Mouse (Mus musculus) ES-Bruce4 (cell line): Measurements from ENCODE around the gene Emx1. TPM values are rescaled to one million over a fixed set of nuclear protein-coding genes. Genes with fewer than 3 reads are reported as not detected.

Experiments used
- H3K27ac ChIP-seq: 2 replicates; pipeline ENCODE4 v1.5.1; 2012; ENCODE audit warnings: low read length, inconsistent platforms; ENCODE audit not compliant: insufficient read depth
- H3K27me3 ChIP-seq: 2 replicates; pipeline ENCODE4 v1.6.1; 2012; ENCODE audit warnings: mild to moderate bottlenecking, low read length, inconsistent platforms; ENCODE audit not compliant: control insufficient read depth, poor library complexity, insufficient read depth, severe bottlenecking
- H3K36me3 ChIP-seq: 2 replicates; pipeline ENCODE4 v1.6.1; 2012; ENCODE audit warnings: inconsistent platforms, mild to moderate bottlenecking, low read length, moderate library complexity; ENCODE audit not compliant: control insufficient read depth, poor library complexity, insufficient read depth, severe bottlenecking
- H3K4me1 ChIP-seq: one replicate; pipeline ENCODE4 v1.8.1; 2011; ENCODE audit warnings: low read length; ENCODE audit not compliant: control insufficient read depth, insufficient read depth
- H3K4me3 ChIP-seq: 2 replicates; pipeline ENCODE4 v1.5.1; 2011; ENCODE audit warnings: low read depth, mild to moderate bottlenecking, low read length
- H3K9ac ChIP-seq: 2 replicates; pipeline ENCODE4 v1.6.1; 2012; ENCODE audit warnings: low read depth, mild to moderate bottlenecking, inconsistent platforms; ENCODE audit not compliant: poor library complexity, severe bottlenecking
- H3K9me3 ChIP-seq: replicated peaks from 2 replicates; pipeline ENCODE4 v1.6.1; 2012; ENCODE audit warnings: mild to moderate bottlenecking, low read length, inconsistent platforms; ENCODE audit not compliant: control insufficient read depth, poor library complexity, insufficient read depth, severe bottlenecking
- CTCF ChIP-seq: IDR thresholded peaks from one replicate; pipeline ENCODE4 v1.8.1; 2011; ENCODE audit warnings: low read depth, low read length
- EP300 ChIP-seq: IDR thresholded peaks from 2 replicates; pipeline ENCODE4 v1.6.1; 2011; ENCODE audit warnings: low read depth, low read length; ENCODE audit not compliant: insufficient read depth
- POLR2A ChIP-seq: IDR thresholded peaks from one replicate; pipeline ENCODE4 v1.8.1; 2011; ENCODE audit warnings: low read length; ENCODE audit not compliant: insufficient read depth
- polyA plus RNA-seq: library from polyadenylated mRNA; stranded (reverse); fragments of >200 nt; gene quantifications from 2 replicates; pipeline ENCODE4 v1.2.4, GENCODE M21; 2011; ENCODE audit warnings: low read depth; ENCODE audit not compliant: missing spikeins, insufficient read depth, insufficient read length

The Emx1 gene
- polyA plus RNA-seq, 1 experiment, result 1.8 TPM

- Histone ChIP-seq H3K4me3 (peak overlapping the region; percentile 42), H3K27ac (no peak overlapping the region), H3K36me3 (no peaks in the 10 kb centered on the region), H3K9ac (no peak overlapping the region), H3K4me1 (no peaks in the 10 kb centered on the region), H3K9me3 (no peaks in the 10 kb centered on the region), H3K27me3 (peaks cover 16% of the 10 kb centered on the region)
- TF ChIP-seq POLR2A (no peak), EP300 (no peak), CTCF (no peak)
These were observed 6.4 kb downstream of the Emx1 start for GRCm38 (mm10) chr6:85193381-85194318.

DNA sequence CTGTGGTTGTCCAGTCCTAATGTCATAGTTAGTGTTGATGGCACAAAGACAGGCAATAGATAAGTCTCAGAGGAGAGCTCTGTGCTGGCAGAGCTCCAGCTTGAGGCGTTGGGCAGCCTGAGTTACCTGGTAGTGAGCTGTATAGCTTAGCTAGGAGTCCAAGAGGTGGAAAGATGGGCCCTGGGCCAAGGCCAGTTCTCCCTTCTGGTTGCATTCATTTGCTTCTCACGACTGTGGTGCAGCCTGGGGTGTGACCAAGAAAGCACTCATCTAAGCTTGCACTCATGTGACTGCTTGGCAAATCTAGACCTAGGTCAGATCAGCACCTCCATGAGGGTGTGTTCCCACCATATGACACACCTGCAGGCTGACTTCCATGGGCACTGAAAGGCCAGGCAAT lies 10.7 kb downstream of the Emx1 start:
- no peak overlapping the region for H3K27ac ChIP-seq
- TF ChIP-seq EP300 (no peak), CTCF (no peak), POLR2A (no peak)
- H3K9me3 ChIP-seq, result no peaks in the 10 kb centered on the region
- no peaks in the 10 kb centered on the region for H3K36me3 ChIP-seq
- H3K9ac ChIP-seq, result no peak overlapping the region
- H3K27me3 ChIP-seq, result no peaks in the 10 kb centered on the region; the same call in 1 of the 2 replicates
- H3K4me1 ChIP-seq, result no peaks in the 10 kb centered on the region
- H3K4me3 ChIP-seq, result no peak overlapping the region

DNA sequence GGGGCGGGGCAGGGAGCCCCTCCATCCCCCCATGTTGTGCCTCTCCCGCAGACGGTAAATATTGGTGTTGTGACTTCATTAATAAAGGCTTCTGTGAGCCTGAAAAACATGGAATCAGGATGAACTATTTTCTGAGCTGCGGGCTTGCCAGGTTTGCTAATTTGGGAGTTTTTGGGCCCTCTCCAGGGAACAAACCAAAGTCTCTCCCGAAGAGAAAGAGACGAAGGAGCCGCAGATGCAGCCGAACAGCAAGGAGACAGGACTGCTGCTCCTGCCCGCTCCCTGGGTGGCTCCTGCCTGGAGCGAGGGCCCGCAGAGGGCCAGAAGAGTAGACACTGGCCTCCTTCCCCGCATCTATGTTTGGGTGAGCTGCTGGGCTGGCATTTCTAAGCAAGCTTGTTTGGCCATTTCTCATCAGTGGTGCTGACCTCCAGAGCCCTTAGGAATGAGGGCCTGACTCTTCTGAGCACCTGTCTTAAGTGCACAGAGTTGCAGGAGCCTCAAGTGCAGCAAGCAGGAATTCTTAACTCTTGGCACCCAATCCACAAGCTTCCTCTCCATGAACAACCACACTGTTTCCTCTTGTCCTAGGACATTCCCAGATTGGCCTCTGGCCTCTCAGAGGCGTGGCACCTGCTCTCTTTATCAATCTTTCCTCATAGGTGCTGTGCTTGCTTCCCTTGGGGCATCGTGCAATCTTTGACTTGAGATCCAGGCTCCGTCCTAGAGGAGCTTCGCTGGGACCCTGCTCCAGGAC lies 19.1 kb downstream of the Emx1 start:
- H3K9me3 ChIP-seq, result no peaks in the 10 kb centered on the region
- no peak overlapping the region for H3K4me3 ChIP-seq
- H3K27me3 ChIP-seq, result no peaks in the 10 kb centered on the region
- no peaks in the 10 kb centered on the region for H3K4me1 ChIP-seq
- no peak overlapping the region for H3K9ac ChIP-seq
- TF ChIP-seq POLR2A, result no peak
- TF ChIP-seq CTCF, result no peak
- no peak for TF ChIP-seq EP300
- no peak overlapping the region for H3K27ac ChIP-seq
- no peaks in the 10 kb centered on the region for H3K36me3 ChIP-seq

DNA sequence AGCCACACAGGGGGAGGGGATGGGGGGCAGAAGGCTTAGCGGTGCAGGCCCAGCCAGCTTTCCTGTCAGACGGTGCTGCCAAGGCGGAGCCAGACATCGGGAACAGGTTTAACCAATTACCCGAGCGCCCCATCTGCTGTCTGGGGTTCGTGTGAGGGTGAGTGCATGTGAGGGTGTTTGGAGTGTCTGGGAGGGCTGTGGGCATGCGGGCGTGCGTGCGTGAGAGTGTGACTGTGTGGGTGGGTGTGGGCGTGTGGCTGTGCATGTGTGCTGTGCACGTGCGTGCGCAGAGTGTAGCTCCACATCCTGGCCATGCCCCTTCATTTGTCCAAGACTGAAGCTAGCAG lies 19.7 kb downstream of the Emx1 start:
- H3K36me3 ChIP-seq, result no peaks in the 10 kb centered on the region

GRCm38 (mm10) chr6:85207345-85207744 lies 20.1 kb downstream of the Emx1 start:
- Histone ChIP-seq H3K9me3 (no peaks in the 10 kb centered on the region), H3K36me3 (no peaks in the 10 kb centered on the region), H3K4me3 (no peak overlapping the region), H3K9ac (no peak overlapping the region), H3K4me1 (no peaks in the 10 kb centered on the region), H3K27me3 (no peaks in the 10 kb centered on the region), H3K27ac (no peak overlapping the region)
- no peak for TF ChIP-seq EP300
- TF ChIP-seq CTCF, result no peak
- no peak for TF ChIP-seq POLR2A

More for the DNA sequence above, 19.7 kb downstream of the Emx1 start:
- H3K27ac ChIP-seq, result no peak overlapping the region
- no peak overlapping the region for H3K4me3 ChIP-seq
- no peaks in the 10 kb centered on the region for H3K9me3 ChIP-seq
- H3K27me3 ChIP-seq, result no peaks in the 10 kb centered on the region
- no peaks in the 10 kb centered on the region for H3K4me1 ChIP-seq
- H3K9ac ChIP-seq, result no peak overlapping the region
- TF ChIP-seq CTCF (no peak), POLR2A (no peak), EP300 (no peak)
